Mouse (Mus musculus) T-cell, adult 2 months (primary cell): ENCODE data around the gene Smtnl2.
A peak's percentile ranks its signal among the peaks of the same experiment; 100 is the strongest.
"Not testable (repeated sequence)": the region's sequence is repeated elsewhere in the genome, so short reads cannot be mapped to it uniquely, and the experiment has no call there.

Experiments used
- DNase-seq: peaks from one replicate; pipeline ENCODE4 v3.0.0; 2022; ENCODE audit warnings: low spot score

Gene Smtnl2

GRCm38 (mm10) chr11:72361385-72362346 lies 49.8 kb downstream of the Smtnl2 start:
- DNase-seq, result peak; percentile 15

GRCm38 (mm10) chr11:72354971-72355728 lies 56.4 kb downstream of the Smtnl2 start:
- peak; percentile 51 for DNase-seq

- no peak for DNase-seq
Observed at GRCm38 (mm10) chr11:72353186-72353585, 58.3 kb downstream of the Smtnl2 start.

GRCm38 (mm10) chr11:72352272-72352671 lies 59.2 kb downstream of the Smtnl2 start:
- no peak for DNase-seq

- no peak for DNase-seq
Observed at GRCm38 (mm10) chr11:72349652-72350051, 61.9 kb downstream of the Smtnl2 start.

GRCm38 (mm10) chr11:72349016-72349415 lies 62.5 kb downstream of the Smtnl2 start:
- no peak for DNase-seq

- DNase-seq, result no peak
Observed at GRCm38 (mm10) chr11:72348563-72348962, 63.0 kb downstream of the Smtnl2 start.

GRCm38 (mm10) chr11:72344486-72344885 lies 67.0 kb downstream of the Smtnl2 start:
- DNase-seq, result no peak

- DNase-seq, result peak; percentile 8
Observed at GRCm38 (mm10) chr11:72343904-72344303, 67.6 kb downstream of the Smtnl2 start.

- DNase-seq, result not testable (repeated sequence)
Observed at GRCm38 (mm10) chr11:72343238-72343625, 68.3 kb downstream of the Smtnl2 start.

- no peak for DNase-seq
Observed at GRCm38 (mm10) chr11:72342549-72343237, 68.8 kb downstream of the Smtnl2 start.

GRCm38 (mm10) chr11:72339716-72340115 lies 71.8 kb downstream of the Smtnl2 start:
- DNase-seq, result no peak
